Mouse (Mus musculus): ENCODE measurements at regions not wholly inside any gene's neighbourhood (a gene's known extent, or its start where the extent isn't known, plus 50 kb on each side); places are given as distances from the start of the nearest gene placed in this dataset.

DNA sequence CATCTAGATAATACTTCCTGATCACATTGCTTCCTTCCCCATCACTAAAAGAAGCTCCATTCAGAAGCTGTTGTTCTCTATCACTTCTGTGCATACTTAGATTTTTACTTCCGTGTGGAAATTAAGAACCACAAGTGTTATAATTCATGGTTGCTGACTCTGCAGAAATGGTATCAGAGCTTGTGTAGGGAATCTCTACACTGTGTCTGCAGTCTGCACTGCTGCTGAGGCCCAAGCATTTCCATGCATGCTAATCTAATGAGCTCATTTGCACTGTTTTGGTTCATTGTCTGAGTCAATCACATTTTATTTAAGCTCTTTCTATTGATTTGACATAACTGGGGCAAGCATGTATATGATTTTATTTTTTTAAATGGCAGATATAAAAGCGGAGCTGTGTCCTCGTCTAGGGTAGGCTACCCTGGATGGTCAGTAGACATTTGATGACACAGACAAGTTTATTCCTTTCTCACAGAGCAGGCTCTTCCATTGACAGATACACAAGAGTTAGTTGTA, 435.0 kb downstream of the Olfm4 start:
- TF ChIP-seq POLR2A (IDR thresholded peaks at IDR 0.05; ENCODE audit: borderline replicate concordance, extremely low read depth, low read depth, low read length) (no peak), CTCF (IDR thresholded peaks at IDR 0.05; ENCODE audit: insufficient read depth, low read length) (no peak)
- WGBS: 82% methylated on average over 3 of the region's 3 CpGs
- Histone ChIP-seq H3K4me3 (replicated peaks; ENCODE audit: extremely low read depth, low read depth, low read length) (no peak overlapping the region), H3K4me1 (ENCODE audit: control insufficient read depth, insufficient read depth, low read length) (no peaks in the 10 kb centered on the region)
- DNase-seq: no peak

DNA sequence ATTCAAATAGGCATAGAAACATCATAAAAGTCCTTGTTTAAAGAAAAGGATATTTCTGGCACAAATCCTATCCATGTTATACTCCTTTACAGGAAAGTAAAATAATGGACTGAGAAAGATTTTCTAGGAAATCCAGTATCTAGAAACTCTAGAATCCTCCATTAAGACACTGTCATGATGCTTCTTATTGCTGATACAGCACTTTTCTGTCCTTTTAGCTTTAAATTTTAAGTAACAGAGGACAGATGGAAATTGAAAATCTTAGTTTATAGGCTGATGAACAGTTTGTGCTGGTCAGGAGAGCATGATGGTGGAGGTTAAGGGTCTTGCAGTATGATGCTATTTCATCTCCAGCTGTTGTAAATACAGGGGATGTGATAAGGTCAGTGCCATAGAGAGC, 459.9 kb downstream of the Olfm4 start:
- no peak for TF ChIP-seq POLR2A (IDR thresholded peaks at IDR 0.05; ENCODE audit: borderline replicate concordance, extremely low read depth, low read depth, low read length)
- no peak for TF ChIP-seq CTCF (IDR thresholded peaks at IDR 0.05; ENCODE audit: insufficient read depth, low read length)

GRCm38 (mm10) chr14:80471470-80471869, 487.6 kb downstream of the Olfm4 start:
- WGBS: 47% methylated on average over 1 of the region's 1 CpGs
- TF ChIP-seq POLR2A (IDR thresholded peaks at IDR 0.05; ENCODE audit: borderline replicate concordance, extremely low read depth, low read depth, low read length): no peak
- TF ChIP-seq CTCF (IDR thresholded peaks at IDR 0.05; ENCODE audit: insufficient read depth, low read length): no peak
- Histone ChIP-seq H3K4me3 (replicated peaks; ENCODE audit: extremely low read depth, low read depth, low read length) (no peak overlapping the region), H3K4me1 (ENCODE audit: control insufficient read depth, insufficient read depth, low read length) (no peaks in the 10 kb centered on the region)
- DNase-seq: no peak

More for the DNA sequence above, 459.9 kb downstream of the Olfm4 start:
- H3K4me1 ChIP-seq (ENCODE audit: control insufficient read depth, insufficient read depth, low read length): no peaks in the 10 kb centered on the region
- H3K4me3 ChIP-seq (replicated peaks; ENCODE audit: extremely low read depth, low read depth, low read length): no peak overlapping the region
- no peak for DNase-seq

- no peak for TF ChIP-seq POLR2A (IDR thresholded peaks at IDR 0.05; ENCODE audit: borderline replicate concordance, extremely low read depth, low read depth, low read length)
- TF ChIP-seq CTCF (IDR thresholded peaks at IDR 0.05; ENCODE audit: insufficient read depth, low read length): no peak
- Histone ChIP-seq H3K4me1 (ENCODE audit: control insufficient read depth, insufficient read depth, low read length) (no peaks in the 10 kb centered on the region), H3K4me3 (replicated peaks; ENCODE audit: extremely low read depth, low read depth, low read length) (no peak overlapping the region)
- no peak for DNase-seq
Observed at GRCm38 (mm10) chr14:80479918-80480317, 496.0 kb downstream of the Olfm4 start.

DNA sequence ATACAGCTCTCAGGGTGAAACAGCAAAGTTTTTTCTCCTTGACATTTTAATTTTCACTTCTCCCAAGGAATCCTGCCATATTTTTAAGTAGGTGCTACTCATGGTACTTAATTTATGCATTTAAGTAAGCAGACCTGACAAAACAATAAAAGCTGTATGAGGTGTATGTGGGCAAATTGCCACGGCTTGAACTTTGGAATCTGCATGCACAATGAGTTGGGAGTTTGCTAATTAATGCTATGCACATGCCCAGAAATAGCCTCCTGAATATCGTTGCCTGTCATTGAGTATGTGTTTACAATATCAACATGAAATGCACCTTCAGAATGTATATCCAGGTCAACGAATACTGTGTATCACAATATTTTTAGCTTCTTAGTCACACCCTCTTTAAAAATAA, 498.9 kb downstream of the Olfm4 start:
- 64% methylated on average over 3 of the region's 3 CpGs for WGBS
- no peak for TF ChIP-seq CTCF (IDR thresholded peaks at IDR 0.05; ENCODE audit: insufficient read depth, low read length)
- no peak for TF ChIP-seq POLR2A (IDR thresholded peaks at IDR 0.05; ENCODE audit: borderline replicate concordance, extremely low read depth, low read depth, low read length)
- Histone ChIP-seq H3K4me3 (replicated peaks; ENCODE audit: extremely low read depth, low read depth, low read length) (no peak overlapping the region), H3K4me1 (ENCODE audit: control insufficient read depth, insufficient read depth, low read length) (no peaks in the 10 kb centered on the region)
- no peak for DNase-seq

DNA sequence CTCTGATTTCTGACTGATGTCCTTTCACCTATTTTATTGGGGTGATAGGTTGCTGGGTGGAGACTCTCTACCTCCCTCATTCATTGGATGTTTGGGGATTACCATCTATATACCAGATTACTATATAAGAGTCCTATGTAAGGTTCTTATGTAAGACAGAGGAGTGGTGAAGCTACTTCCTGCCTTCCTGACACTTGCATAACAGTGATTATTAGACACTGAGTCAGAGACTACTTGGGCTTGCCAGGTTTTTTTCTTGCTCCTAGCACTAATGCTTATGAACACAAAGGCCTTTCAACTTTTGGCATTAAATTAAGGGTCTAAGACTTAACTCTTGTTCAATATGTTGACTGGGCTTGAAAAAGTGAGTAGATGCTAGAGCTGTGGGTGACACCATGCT, 500.4 kb downstream of the Olfm4 start:
- no peak for TF ChIP-seq POLR2A (IDR thresholded peaks at IDR 0.05; ENCODE audit: borderline replicate concordance, extremely low read depth, low read depth, low read length)
- DNase-seq: no peak
- Histone ChIP-seq H3K4me1 (ENCODE audit: control insufficient read depth, insufficient read depth, low read length) (no peaks in the 10 kb centered on the region), H3K4me3 (replicated peaks; ENCODE audit: extremely low read depth, low read depth, low read length) (no peak overlapping the region)

- Histone ChIP-seq H3K4me1 (ENCODE audit: control insufficient read depth, insufficient read depth, low read length) (no peaks in the 10 kb centered on the region), H3K4me3 (replicated peaks; ENCODE audit: extremely low read depth, low read depth, low read length) (no peak overlapping the region)
- no peak for TF ChIP-seq CTCF (IDR thresholded peaks at IDR 0.05; ENCODE audit: insufficient read depth, low read length)
- TF ChIP-seq POLR2A (IDR thresholded peaks at IDR 0.05; ENCODE audit: borderline replicate concordance, extremely low read depth, low read depth, low read length): no peak
Observed at GRCm38 (mm10) chr14:80485149-80485548, 501.3 kb downstream of the Olfm4 start.

DNA sequence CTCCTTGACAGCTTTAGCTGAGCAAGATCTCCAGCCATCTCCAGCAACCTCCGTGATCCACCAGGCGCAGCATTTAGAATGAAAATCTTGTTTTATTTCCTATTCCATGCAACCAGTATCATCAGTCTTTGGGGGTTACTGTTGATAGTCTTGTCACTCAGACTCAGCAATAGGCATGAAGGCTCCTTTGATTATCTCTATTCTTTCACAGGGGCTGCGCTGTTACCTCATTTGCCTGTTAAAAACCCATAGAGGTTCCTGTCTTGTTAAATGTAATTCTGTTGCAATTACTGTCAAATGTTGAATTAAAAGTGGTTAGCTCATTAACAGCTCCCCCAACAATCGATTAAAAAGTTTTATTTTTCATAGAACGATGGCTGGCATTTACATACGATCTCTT, 502.7 kb downstream of the Olfm4 start:
- WGBS: 84% methylated on average over 6 of the region's 6 CpGs
- no peak for DNase-seq
- TF ChIP-seq POLR2A (IDR thresholded peaks at IDR 0.05; ENCODE audit: borderline replicate concordance, extremely low read depth, low read depth, low read length): no peak
- no peak for TF ChIP-seq CTCF (IDR thresholded peaks at IDR 0.05; ENCODE audit: insufficient read depth, low read length)
- Histone ChIP-seq H3K4me3 (replicated peaks; ENCODE audit: extremely low read depth, low read depth, low read length) (no peak overlapping the region), H3K4me1 (ENCODE audit: control insufficient read depth, insufficient read depth, low read length) (no peaks in the 10 kb centered on the region)

More at GRCm38 (mm10) chr14:80485149-80485548, 501.3 kb downstream of the Olfm4 start:
- no peak for DNase-seq

DNA sequence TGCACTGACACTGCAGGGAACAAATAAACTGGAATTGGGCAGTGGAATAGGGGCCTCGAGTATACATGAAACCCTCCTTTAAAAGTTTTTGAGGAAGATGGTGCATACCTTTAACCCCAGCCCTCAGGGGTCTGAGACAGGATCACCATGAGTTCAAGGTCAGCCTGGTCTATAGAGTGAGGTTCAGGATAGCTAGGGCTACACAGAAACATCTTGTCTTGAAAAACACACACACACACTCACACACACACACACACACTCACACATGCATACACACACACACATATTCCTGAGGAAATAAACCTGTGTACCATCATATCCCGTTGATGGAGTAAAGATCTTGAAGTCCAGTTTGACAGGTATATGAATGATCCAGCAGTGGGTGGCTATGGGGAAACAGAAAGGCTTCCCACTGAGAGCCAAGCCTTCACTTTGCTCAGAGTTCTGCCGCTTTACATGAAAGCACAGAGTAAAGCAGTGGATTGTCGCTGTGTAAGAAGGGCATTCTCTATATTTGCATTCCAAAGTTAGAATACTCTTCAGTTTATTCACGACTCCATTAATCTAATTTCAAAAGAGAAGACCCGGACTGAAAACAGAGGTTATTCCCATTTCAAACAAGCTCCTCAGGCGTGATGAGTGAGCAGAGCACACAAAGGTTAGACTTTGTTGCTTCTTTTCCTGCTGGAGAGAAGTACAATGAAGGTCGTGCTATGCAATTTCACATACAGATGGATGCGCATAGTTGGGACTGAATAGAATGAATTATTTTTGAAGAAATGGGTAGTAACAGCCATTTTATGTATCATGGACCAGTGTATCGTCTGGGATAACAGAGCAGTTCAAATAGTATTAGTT, 508.4 kb downstream of the Olfm4 start:
- TF ChIP-seq POLR2A (IDR thresholded peaks at IDR 0.05; ENCODE audit: borderline replicate concordance, extremely low read depth, low read depth, low read length): no peak
- TF ChIP-seq CTCF (IDR thresholded peaks at IDR 0.05; ENCODE audit: insufficient read depth, low read length): no peak
- H3K4me1 ChIP-seq (ENCODE audit: control insufficient read depth, insufficient read depth, low read length): no peaks in the 10 kb centered on the region
- 73% methylated on average over 10 of the region's 10 CpGs for WGBS

DNA sequence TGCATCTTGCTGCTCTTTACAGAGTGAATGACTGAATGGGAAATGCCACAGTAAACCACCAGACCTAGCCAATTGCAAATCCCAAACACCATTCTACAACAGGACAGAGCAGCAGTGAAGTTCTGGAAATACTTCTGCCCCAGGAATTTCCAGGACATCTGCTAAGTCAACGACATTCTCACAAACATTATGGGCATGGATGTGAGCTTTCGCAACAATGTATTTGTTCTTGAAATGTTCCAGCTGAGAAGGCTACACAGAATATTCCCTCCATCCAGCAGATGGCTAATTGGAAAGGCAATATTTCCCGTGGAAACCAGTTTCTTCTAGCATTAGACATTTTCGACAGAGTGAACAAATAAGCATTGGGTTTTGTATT, 509.0 kb downstream of the Olfm4 start:
- no peak for DNase-seq
- no peak overlapping the region for H3K4me3 ChIP-seq (replicated peaks; ENCODE audit: extremely low read depth, low read depth, low read length)
- TF ChIP-seq POLR2A (IDR thresholded peaks at IDR 0.05; ENCODE audit: borderline replicate concordance, extremely low read depth, low read depth, low read length) (no peak), CTCF (IDR thresholded peaks at IDR 0.05; ENCODE audit: insufficient read depth, low read length) (no peak)
- WGBS: 68% methylated on average over 4 of the region's 4 CpGs
- no peaks in the 10 kb centered on the region for H3K4me1 ChIP-seq (ENCODE audit: control insufficient read depth, insufficient read depth, low read length)

More for the DNA sequence above, 508.4 kb downstream of the Olfm4 start:
- DNase-seq: no peak
- H3K4me3 ChIP-seq (replicated peaks; ENCODE audit: extremely low read depth, low read depth, low read length): no peak overlapping the region
